Mouse (Mus musculus) testis, adult 2 months (tissue): Measurements from ENCODE around the gene Atp5j2.
"Not testable (repeated sequence)": the region's sequence is repeated elsewhere in the genome, so short reads cannot be mapped to it uniquely, and the experiment has no call there.

ENCODE experiments used
- CTCF ChIP-seq: fragments of 200-500 bp; IDR thresholded peaks from 2 replicates; pipeline ENCODE4 v1.5.1; 2012; ENCODE audit warnings: low read depth, mild to moderate bottlenecking, inconsistent platforms, low read length, moderate library complexity; ENCODE audit not compliant: control insufficient read depth, insufficient read depth, insufficient replicate concordance
- POLR2A ChIP-seq: fragments of 200-500 bp; IDR thresholded peaks from 2 replicates; pipeline ENCODE4 v1.6.1; 2012; ENCODE audit warnings: low read depth, mild to moderate bottlenecking, inconsistent platforms, low read length, moderate library complexity; ENCODE audit not compliant: control insufficient read depth

- not testable (repeated sequence) for TF ChIP-seq POLR2A, CTCF
Observed at GRCm38 (mm10) chr5:145229283-145229682, 37.4 kb upstream of the Atp5j2 start.
